Mouse (Mus musculus): ENCODE results near the gene Pafah1b3.

Gene Pafah1b3

DNA sequence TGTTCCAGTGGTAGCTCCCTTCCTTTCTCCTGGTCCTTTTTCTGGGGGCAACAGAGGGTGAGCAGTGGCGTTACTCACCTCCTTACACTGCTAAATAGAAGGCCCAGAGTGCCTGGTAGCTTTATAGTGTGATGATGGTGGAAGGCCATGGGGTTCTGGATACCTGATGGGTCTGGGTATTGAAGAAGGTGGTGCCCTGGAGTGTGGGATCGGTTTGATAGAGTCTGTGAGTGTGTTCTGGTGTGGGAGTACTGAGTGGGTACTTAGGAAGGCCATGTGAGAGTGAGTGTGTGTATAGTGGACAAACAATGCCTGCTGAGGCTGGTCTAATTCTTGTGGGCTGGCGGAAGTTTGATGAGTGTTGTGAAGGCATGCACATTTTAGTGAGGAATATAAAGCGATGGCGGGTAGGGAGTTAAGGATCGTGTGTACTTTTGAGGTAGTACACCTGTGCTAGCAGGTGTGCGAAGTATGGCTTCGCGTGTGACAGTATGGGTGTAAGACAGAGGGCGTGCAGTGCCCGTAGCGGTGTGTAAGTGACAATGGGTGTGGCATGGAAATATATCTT is 16.5 kb downstream of the Pafah1b3 start:
- no peak for DNase-seq (ENCODE audit: low read depth, low spot score)
- Histone ChIP-seq H3K27me3 (ENCODE audit: control insufficient read depth, insufficient read depth, low read length, poor library complexity, severe bottlenecking) (no peaks in the 10 kb centered on the region), H3K36me3 (ENCODE audit: control insufficient read depth, insufficient read depth, low read length, poor library complexity, severe bottlenecking) (peaks cover 2% of the 10 kb centered on the region)

DNA sequence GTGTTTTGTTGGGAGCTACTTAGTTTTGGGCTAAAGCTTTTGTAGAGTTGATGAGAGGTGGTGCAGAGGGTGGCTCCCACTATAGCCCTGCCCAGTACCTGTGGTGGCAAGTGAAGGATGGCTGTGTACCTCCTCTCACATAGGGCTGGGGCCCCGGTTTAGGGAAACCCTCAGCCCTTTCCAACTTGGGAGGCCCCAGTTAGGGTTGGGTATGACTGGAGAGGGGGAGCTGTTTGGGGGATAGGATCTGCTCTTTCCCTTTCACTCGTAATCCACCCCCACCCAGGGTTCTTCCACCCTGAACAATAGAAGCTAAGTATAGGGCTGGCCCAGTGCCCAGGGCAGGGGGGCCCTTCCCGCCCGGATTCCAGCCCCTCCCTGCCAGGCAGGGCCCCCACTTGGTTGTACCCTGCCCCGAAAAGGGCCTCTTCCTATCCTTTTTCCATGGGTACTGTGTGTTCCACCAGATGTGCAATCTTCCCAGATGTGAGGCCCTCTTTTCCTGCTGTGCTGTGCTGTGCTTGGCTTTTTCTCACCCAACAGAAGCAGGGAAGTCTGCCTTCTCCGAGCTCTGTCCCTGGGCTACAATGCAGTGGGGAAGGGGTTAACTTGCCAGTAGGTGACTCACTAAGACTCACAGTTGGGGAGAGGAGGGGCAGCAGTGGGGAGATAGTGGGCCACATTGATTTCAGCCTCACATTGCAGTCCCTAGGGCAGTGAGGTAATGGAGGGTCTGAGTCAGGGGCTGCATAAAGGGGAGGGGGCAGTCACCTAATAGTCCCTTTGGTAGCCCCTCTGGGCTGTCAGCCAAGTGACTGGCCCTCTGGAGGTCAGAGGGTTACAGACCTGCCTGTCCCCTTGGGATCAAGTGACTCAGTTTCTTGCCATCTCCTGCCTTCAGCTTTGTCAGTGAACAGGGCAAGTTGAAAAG is 17.7 kb downstream of the Pafah1b3 start:
- H3K36me3 ChIP-seq (ENCODE audit: control insufficient read depth, insufficient read depth, low read length, poor library complexity, severe bottlenecking) = no peaks in the 10 kb centered on the region; the same call in 1 of the 2 replicates
- H3K27me3 ChIP-seq (ENCODE audit: control insufficient read depth, insufficient read depth, low read length, poor library complexity, severe bottlenecking) = no peaks in the 10 kb centered on the region
- DNase-seq (ENCODE audit: low read depth, low spot score) = no peak

GRCm38 (mm10) chr7:25279076-25279860 is 18.5 kb downstream of the Pafah1b3 start:
- peak; percentile 92 for DNase-seq (ENCODE audit: low read depth, low spot score)

GRCm38 (mm10) chr7:25278341-25279075 is 19.3 kb downstream of the Pafah1b3 start:
- Histone ChIP-seq H3K36me3 (ENCODE audit: control insufficient read depth, insufficient read depth, low read length, poor library complexity, severe bottlenecking) (no peaks in the 10 kb centered on the region; the same call in 1 of the 2 replicates), H3K27me3 (ENCODE audit: control insufficient read depth, insufficient read depth, low read length, poor library complexity, severe bottlenecking) (no peaks in the 10 kb centered on the region)
- DNase-seq (ENCODE audit: low read depth, low spot score) = peak; percentile 95

More at GRCm38 (mm10) chr7:25279076-25279860, 18.5 kb downstream of the Pafah1b3 start:
- Histone ChIP-seq H3K36me3 (ENCODE audit: control insufficient read depth, insufficient read depth, low read length, poor library complexity, severe bottlenecking) (no peaks in the 10 kb centered on the region; the same call in 1 of the 2 replicates), H3K27me3 (ENCODE audit: control insufficient read depth, insufficient read depth, low read length, poor library complexity, severe bottlenecking) (no peaks in the 10 kb centered on the region)

GRCm38 (mm10) chr7:25277998-25278340 is 19.8 kb downstream of the Pafah1b3 start:
- DNase-seq (ENCODE audit: low read depth, low spot score) = no peak

DNA sequence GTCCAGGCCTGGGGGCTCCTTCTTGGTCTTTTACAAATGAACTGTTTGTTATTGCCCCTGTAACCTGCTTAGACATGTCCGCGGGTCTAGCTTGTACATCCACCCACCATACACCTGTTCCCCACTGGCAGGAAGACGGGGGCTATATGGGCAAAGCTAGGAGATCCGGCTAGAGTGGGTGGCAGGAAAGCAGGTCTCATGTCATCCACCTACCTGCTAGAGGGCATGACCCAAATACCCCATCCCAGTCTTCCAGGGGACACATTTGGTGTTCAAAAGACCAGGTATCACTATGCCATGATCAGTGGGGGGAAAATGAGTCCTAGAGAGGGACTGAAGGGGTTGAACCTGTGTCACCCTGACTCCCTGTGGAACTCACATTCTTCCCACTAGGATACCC is 20.4 kb downstream of the Pafah1b3 start:
- no peak for DNase-seq (ENCODE audit: low read depth, low spot score)
- peaks cover 3% of the 10 kb centered on the region for H3K36me3 ChIP-seq (ENCODE audit: control insufficient read depth, insufficient read depth, low read length, poor library complexity, severe bottlenecking)
- no peaks in the 10 kb centered on the region for H3K27me3 ChIP-seq (ENCODE audit: control insufficient read depth, insufficient read depth, low read length, poor library complexity, severe bottlenecking)

More at GRCm38 (mm10) chr7:25277998-25278340, 19.8 kb downstream of the Pafah1b3 start:
- Histone ChIP-seq H3K27me3 (ENCODE audit: control insufficient read depth, insufficient read depth, low read length, poor library complexity, severe bottlenecking) (no peaks in the 10 kb centered on the region), H3K36me3 (ENCODE audit: control insufficient read depth, insufficient read depth, low read length, poor library complexity, severe bottlenecking) (no peaks in the 10 kb centered on the region; the same call in 1 of the 2 replicates)

- Histone ChIP-seq H3K36me3 (ENCODE audit: control insufficient read depth, insufficient read depth, low read length, poor library complexity, severe bottlenecking) (peaks cover 3% of the 10 kb centered on the region), H3K27me3 (ENCODE audit: control insufficient read depth, insufficient read depth, low read length, poor library complexity, severe bottlenecking) (no peaks in the 10 kb centered on the region)
- no peak for DNase-seq (ENCODE audit: low read depth, low spot score)
These were observed 22.1 kb downstream of the Pafah1b3 start for GRCm38 (mm10) chr7:25275555-25276298.

DNA sequence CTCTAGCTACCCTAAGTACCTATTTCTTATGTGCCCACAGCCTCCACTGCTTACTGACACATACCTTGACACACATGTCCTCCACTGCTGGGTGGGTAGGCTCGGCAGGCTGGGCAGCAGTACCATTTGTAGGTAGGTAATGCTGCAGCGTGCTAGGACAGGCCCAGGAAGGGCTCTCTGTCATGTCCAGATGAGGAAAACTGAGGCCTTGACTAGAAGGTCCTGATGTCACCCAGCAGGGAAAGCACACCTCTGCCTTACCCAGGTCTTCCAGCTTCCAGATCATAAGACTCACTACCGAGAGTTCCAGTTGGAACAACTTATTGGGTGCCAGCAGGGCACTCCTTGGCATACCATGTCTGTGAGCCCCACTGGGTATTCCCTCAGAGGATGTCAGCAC is 22.8 kb downstream of the Pafah1b3 start:
- H3K36me3 ChIP-seq (ENCODE audit: control insufficient read depth, insufficient read depth, low read length, poor library complexity, severe bottlenecking) = peaks cover 3% of the 10 kb centered on the region
- H3K27me3 ChIP-seq (ENCODE audit: control insufficient read depth, insufficient read depth, low read length, poor library complexity, severe bottlenecking) = no peaks in the 10 kb centered on the region
- no peak for DNase-seq (ENCODE audit: low read depth, low spot score)

- H3K27me3 ChIP-seq (ENCODE audit: control insufficient read depth, insufficient read depth, low read length, poor library complexity, severe bottlenecking) = no peaks in the 10 kb centered on the region
- H3K36me3 ChIP-seq (ENCODE audit: control insufficient read depth, insufficient read depth, low read length, poor library complexity, severe bottlenecking) = peaks cover 3% of the 10 kb centered on the region
- DNase-seq (ENCODE audit: low read depth, low spot score) = no peak
These were observed 23.2 kb downstream of the Pafah1b3 start for GRCm38 (mm10) chr7:25274571-25274970.

GRCm38 (mm10) chr7:25273259-25274241 is 24.2 kb downstream of the Pafah1b3 start:
- Histone ChIP-seq H3K36me3 (ENCODE audit: control insufficient read depth, insufficient read depth, low read length, poor library complexity, severe bottlenecking) (peaks cover 3% of the 10 kb centered on the region), H3K27me3 (ENCODE audit: control insufficient read depth, insufficient read depth, low read length, poor library complexity, severe bottlenecking) (no peaks in the 10 kb centered on the region)
- no peak for DNase-seq (ENCODE audit: low read depth, low spot score)

DNA sequence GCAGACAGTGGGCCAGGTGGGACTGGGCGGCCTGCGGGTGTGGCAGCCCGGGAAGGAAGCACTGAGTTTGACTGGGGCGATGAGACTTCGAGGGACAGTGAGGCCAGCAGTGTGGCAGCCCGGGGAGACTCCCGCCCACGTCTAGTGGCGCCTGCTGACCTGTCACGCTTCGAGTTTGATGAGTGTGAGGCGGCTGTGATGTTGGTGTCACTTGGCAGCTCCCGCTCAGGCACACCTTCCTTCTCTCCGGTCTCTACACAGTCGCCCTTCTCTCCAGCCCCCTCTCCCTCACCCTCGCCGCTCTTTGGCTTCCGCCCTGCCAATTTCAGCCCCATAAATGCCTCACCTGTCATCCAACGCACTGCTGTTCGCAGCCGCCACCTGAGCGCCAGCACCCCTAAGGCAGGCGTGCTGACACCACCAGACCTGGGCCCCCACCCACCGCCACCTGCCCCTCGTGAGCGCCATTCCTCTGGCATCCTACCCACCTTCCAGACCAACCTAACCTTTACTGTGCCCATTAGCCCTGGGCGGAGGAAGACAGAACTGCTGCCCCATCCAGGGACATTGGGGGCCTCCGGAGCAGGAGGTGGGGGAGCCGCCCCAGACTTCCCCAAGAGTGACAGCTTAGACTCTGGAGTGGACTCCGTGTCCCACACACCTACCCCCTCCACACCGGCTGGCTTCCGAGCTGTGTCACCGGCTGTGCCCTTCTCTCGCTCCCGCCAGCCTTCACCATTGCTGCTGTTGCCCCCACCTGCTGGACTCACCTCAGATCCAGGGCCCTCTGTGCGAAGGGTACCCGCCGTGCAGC is 25.1 kb downstream of the Pafah1b3 start:
- peaks cover 3% of the 10 kb centered on the region for H3K36me3 ChIP-seq (ENCODE audit: control insufficient read depth, insufficient read depth, low read length, poor library complexity, severe bottlenecking)
- DNase-seq (ENCODE audit: low read depth, low spot score) = no peak
- H3K27me3 ChIP-seq (ENCODE audit: control insufficient read depth, insufficient read depth, low read length, poor library complexity, severe bottlenecking) = no peaks in the 10 kb centered on the region

DNA sequence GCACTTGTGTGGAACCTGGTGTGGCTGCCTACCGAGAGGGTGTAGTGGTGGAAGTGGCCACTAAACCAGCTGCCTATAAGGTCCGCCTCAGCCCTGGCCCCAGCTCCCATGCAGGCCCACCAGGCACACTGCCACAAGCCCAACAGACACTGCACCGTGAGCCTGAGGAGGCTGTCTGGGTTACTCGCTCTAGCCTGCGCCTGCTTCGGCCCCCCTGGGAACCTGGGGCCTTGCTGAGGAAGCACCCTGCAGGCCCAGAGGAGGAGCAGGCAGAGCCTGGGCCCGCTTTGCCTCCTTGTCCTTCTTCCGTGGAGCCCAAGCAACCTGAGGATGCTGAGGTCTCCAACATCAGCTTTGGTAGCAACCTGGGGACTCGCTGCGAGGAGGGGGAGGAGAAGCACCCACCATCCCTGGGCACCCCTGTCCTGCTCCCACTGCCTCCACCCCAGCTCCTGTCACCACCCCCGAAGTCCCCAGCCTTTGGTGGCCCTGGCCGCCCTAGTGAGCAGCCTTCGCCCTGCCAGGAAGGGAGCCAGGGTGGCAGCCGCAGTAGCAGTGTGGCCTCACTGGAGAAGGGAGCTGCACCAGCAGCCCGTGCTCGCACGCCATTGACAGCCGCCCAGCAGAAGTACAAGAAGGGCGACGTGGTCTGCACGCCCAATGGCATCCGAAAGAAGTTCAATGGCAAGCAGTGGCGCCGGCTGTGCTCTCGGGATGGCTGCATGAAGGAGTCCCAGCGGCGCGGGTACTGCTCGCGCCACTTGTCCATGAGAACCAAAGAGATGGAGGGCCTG is 25.9 kb downstream of the Pafah1b3 start:
- DNase-seq (ENCODE audit: low read depth, low spot score) = no peak

More for the DNA sequence above, 25.9 kb downstream of the Pafah1b3 start:
- no peaks in the 10 kb centered on the region for H3K27me3 ChIP-seq (ENCODE audit: control insufficient read depth, insufficient read depth, low read length, poor library complexity, severe bottlenecking)
- H3K36me3 ChIP-seq (ENCODE audit: control insufficient read depth, insufficient read depth, low read length, poor library complexity, severe bottlenecking) = peaks cover 3% of the 10 kb centered on the region
